Mouse (Mus musculus): ENCODE data around the gene Ube2l6. TPM values are rescaled to one million over a fixed set of nuclear protein-coding genes. Genes with fewer than 3 reads are reported as not detected.

The Ube2l6 gene
- polyA plus RNA-seq, 1 experiment, result 4.5 TPM

DNA sequence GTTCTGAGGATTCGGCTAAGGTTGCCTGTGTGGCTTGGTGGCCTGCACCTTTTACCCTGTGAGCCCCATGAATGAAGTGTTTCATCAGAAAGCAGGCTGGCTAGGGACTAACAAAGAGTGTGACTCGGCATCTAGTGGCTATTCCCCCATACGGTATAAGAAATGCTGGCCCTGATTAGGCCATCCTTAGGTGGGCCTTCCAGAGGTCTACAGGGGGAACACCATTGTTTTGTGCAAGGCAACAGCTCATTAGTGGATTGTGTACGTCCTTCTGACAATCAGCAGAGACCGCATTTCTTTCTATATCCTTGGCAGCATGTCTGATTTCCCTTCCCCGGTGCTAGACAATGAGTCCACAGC, 11.9 kb downstream of the Ube2l6 start:
- no peak overlapping the region for H3K4me3 ChIP-seq (ENCODE audit: insufficient read depth, low read depth, low read length)
- H3K27ac ChIP-seq (replicated peaks; ENCODE audit: low read depth, low read length), result no peak overlapping the region
- H3K4me1 ChIP-seq (ENCODE audit: control insufficient read depth, insufficient read depth, insufficient read length, low read length), result peaks cover 5% of the 10 kb centered on the region; the same call in 1 of the 2 replicates

DNA sequence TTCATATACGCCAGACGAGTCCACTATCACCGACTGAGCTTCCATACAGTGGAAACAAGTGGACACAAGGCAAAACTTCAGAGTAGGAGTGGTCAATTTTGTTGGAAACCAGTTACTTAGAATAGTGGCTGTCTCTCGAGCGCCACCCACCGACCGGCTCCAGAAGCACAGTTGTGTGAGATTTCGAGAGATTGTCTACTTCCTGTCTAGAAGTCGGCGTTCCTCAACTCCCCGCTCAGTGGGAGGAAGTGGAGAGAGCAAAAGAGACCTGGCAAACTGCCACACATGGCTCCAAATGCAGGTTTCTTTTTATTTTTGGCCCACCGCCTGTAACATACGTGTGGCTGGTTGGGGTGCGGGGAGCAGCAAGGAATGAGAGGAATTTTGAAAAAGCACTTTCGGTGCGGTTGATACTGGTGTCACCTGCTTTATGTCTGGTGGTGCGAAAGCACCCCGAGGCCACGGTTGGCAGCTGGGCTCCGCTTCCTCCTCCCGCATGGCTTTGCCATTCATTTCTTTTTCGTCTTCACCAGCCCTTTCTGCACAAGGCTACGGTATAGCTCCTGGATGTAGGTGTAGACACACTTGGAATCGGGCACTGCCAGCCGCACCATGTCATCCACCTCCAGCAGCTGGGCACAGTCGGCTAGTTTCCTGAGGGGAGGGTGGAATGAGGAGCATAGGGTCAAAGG, 12.4 kb downstream of the Ube2l6 start:
- Histone ChIP-seq H3K27ac (replicated peaks; ENCODE audit: low read depth, low read length) (no peak overlapping the region), H3K4me3 (ENCODE audit: insufficient read depth, low read depth, low read length) (peak overlapping the region; percentile 57), H3K4me1 (ENCODE audit: control insufficient read depth, insufficient read depth, insufficient read length, low read length) (peaks cover 5% of the 10 kb centered on the region; the same call in 1 of the 2 replicates)

DNA sequence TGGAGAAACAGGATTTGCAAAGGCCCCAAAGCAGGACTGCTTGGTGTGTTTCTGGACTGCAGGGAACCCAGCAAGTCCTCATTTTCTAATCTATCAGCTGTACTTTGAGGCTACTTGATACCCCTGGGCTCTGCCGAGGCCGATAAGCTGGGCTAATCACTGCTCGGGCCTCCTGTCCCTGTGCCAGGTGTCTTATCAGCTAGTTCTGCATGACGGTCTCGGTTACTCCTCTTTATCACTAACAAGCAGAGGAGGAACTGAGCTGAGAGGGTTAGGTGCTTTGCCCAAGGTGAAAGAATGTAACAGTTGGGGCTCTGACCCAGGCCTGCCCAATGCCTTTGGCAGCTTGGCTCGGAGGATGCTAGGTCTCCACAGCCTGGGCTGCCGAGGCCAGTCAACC, 13.3 kb downstream of the Ube2l6 start:
- no peak overlapping the region for H3K4me3 ChIP-seq (ENCODE audit: insufficient read depth, low read depth, low read length)
- peaks cover 5% of the 10 kb centered on the region; the same call in 1 of the 2 replicates for H3K4me1 ChIP-seq (ENCODE audit: control insufficient read depth, insufficient read depth, insufficient read length, low read length)
- H3K27ac ChIP-seq (replicated peaks; ENCODE audit: low read depth, low read length), result no peak overlapping the region

DNA sequence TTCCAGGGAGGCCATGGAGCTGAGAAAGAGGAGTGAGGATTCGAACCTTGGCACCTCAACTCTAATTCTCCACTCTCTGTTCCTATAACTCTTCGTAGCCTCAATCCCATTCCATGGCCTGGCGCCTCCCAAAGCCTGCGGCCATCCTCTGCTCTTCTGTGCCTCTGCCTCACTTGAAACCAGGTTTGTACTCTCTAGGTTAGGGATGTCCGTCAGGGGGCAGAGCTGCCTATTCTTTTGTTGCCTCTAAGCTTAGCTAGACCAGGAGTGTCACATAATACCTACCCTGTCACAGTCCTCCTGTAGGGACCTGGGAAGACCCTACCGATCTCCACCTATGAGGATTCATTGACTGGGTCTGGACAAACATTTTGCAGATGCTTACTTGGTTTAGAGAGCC, 14.0 kb downstream of the Ube2l6 start:
- Histone ChIP-seq H3K4me3 (ENCODE audit: insufficient read depth, low read depth, low read length) (no peak overlapping the region), H3K4me1 (ENCODE audit: control insufficient read depth, insufficient read depth, insufficient read length, low read length) (peaks cover 5% of the 10 kb centered on the region; the same call in 1 of the 2 replicates), H3K27ac (replicated peaks; ENCODE audit: low read depth, low read length) (no peak overlapping the region)

DNA sequence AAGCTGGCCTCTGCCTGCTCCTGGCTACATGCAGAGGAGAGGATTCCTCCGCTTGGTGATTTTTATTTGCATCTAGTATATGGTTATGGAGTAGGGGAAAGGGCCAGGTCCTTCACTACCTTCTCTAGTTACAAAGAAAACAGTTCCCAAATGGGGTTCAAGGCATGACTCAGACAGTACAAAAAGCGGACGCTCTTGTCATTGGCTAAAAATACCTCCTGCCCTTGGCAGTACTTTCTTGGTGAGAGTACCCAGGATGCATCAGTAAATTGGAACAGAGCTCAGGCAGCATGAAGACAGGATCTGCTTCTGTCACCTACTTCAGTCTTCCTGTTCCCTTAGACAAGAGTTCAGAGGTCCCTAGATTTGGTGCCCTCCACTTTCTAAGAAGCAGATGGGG, 21.2 kb downstream of the Ube2l6 start:
- no peak overlapping the region for H3K27ac ChIP-seq (replicated peaks; ENCODE audit: low read depth, low read length)
- no peaks in the 10 kb centered on the region for H3K4me1 ChIP-seq (ENCODE audit: control insufficient read depth, insufficient read depth, insufficient read length, low read length)
- H3K4me3 ChIP-seq (ENCODE audit: insufficient read depth, low read depth, low read length), result no peak overlapping the region

DNA sequence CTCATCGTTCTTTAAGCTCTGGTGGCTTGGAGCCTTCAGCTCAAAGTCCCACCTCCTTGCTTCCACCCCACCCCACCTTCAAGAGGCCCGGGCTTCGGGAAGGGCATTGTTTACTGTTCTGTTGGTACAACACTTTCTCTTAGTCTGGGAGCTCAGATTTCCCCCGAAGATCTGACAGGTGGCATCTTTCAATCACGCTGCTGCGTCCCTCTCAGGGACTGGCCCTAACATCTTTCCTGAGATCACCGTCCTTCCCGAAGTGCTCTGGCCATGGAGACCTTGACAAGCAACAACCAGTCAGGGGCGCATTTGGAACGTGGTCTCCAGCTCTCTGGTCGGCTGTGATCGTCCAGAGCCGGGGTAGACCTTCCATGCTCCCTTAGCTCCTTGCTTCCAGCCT, 23.9 kb downstream of the Ube2l6 start, which contains the start of gene Smtnl1:
Gene Smtnl1 (minus strand): TSS at position 101 of the 400 bp plus-strand sequence.
- Histone ChIP-seq H3K4me3 (ENCODE audit: insufficient read depth, low read depth, low read length) (no peak within 1 kb of the TSS), H3K27ac (replicated peaks; ENCODE audit: low read depth, low read length) (no peak within 1 kb of the TSS), H3K4me1 (ENCODE audit: control insufficient read depth, insufficient read depth, insufficient read length, low read length) (no peaks in the 10 kb centered on the region)

DNA sequence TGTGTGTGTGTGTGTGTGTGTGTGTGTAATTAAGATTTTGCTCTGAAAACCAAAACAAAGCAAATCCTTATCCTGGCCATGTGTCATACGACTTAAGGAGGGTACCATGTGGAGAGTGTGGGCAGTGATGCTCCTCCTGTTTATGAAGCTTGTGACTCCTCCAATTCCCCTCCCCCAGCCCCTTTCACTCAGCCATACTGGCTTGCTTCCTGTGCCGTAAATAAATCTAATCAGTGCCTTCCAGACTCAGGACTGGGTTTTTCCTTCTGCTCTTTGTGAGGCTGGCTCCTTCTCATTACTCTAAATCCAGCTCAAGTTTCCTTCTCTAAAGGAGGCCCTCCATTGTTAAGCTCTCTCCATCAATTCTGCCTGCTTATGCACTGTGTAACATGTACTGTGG, 24.6 kb downstream of the Ube2l6 start:
- H3K27ac ChIP-seq (replicated peaks; ENCODE audit: low read depth, low read length), result no peak overlapping the region
- H3K4me1 ChIP-seq (ENCODE audit: control insufficient read depth, insufficient read depth, insufficient read length, low read length), result no peaks in the 10 kb centered on the region
- H3K4me3 ChIP-seq (ENCODE audit: insufficient read depth, low read depth, low read length), result no peak overlapping the region

DNA sequence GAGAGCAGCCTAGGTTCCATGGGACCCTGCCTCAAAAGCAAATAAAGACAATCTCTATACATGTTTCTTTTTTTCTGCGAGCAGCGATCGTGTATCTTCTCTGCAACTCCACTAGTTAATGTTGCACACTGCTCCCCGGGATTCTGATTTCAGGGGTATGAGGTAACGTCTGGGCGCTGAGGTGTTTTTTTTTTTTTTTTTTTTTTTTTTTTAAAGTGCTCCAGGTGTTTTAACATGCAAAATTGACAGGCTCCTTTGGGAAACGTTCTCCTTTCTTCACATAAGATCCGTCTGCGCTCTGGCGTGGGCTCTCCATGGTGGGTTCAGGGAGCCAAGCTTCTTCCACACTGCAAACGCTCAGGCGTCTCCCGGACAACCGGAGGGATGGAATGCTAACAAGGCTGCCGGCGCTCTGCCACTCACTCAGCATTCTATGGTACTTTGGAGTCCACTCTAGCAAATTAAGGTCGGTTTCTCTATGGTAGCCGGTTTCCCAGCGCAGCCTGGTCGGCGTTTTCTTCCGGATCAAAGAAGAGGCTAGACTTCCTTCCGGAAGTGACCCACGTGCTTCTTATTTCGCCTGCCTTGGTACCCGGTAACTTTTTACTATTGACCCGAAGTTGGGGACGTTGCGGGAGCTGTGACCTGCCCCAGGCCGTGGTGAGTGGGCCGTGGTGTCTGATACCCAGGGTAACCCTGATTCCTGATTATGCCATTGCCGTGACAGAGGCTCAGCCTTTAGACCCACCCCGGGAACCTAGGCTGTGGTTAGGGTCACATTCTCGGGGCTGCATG, 28.1 kb downstream of the Ube2l6 start, which contains the start of gene Timm10:
Gene Timm10 (plus strand): TSS at position 510 of the 795 bp plus-strand sequence.
- Histone ChIP-seq H3K4me3 (ENCODE audit: insufficient read depth, low read depth, low read length) (peak within 1 kb of the TSS; percentile 87), H3K27ac (replicated peaks; ENCODE audit: low read depth, low read length) (peak within 1 kb of the TSS; percentile 87), H3K4me1 (ENCODE audit: control insufficient read depth, insufficient read depth, insufficient read length, low read length) (no peaks in the 10 kb centered on the region)

DNA sequence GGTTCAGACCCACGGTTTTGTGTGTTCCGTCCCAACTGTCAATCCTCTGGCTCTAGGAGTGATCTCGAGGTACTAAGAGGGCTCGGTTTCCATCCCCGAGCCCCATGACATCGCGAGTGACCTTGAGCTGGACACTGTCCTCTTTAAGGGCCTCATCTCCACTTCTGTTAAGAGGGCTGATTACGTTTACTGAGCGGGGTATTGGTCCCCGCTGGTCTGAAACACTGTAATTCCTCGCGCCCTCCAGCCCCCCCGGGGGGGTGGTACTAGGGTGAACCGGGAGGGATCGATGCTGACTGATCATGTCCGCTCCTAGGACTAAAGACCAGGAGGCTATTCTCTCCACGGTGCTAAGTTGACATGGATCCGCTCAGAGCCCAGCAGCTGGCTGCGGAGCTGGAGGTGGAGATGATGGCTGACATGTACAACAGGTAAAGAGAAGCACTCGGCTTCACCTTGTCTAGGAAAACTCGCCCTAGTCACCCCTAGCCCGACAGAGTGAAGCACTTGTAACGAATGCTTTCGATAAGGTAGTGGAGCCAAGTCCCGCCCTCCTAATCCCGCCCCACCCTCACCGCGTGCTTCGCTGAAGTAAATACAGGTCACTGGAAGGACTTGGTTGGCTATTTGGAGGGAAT, 28.8 kb downstream of the Ube2l6 start:
- peak overlapping the region; percentile 87 for H3K27ac ChIP-seq (replicated peaks; ENCODE audit: low read depth, low read length)
- H3K4me3 ChIP-seq (ENCODE audit: insufficient read depth, low read depth, low read length), result peak overlapping the region; percentile 87
- H3K4me1 ChIP-seq (ENCODE audit: control insufficient read depth, insufficient read depth, insufficient read length, low read length), result no peaks in the 10 kb centered on the region

DNA sequence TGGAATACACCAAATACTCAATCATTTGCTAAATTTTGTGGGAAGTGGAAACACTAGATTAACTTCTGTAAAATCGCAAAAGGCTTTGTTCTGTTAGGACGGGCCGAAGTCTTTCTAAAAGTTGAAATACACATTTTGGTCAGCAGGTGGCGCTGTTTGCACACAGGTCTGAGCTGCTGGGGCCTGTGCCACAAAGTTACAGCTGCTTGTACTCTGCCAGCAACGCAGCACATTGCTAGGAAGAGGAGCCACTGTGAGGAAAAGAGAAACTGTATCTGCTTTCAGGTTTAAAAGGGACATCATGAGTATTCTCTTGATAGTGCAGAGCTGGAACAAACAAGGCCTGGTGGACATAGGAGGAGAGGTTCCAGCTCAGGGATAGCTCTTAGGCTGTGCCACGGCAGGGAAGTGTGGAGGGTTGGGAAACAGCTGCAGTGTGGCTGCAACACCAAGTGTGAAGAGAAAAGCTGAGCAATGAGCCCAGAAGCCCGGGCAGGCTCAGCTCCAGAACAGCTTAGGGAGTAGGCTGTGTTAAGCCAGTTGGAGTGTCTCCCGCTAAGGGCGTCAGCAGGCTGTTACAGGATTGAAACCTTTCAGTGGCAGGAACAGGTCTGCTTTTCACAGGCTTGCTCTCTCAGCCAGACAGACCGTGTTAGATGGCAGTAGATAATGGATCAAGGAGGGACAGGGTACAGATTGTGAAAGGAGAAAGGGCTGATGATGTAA, 33.2 kb downstream of the Ube2l6 start:
- no peaks in the 10 kb centered on the region for H3K4me1 ChIP-seq (ENCODE audit: control insufficient read depth, insufficient read depth, insufficient read length, low read length)
- H3K27ac ChIP-seq (replicated peaks; ENCODE audit: low read depth, low read length), result no peak overlapping the region
- H3K4me3 ChIP-seq (ENCODE audit: insufficient read depth, low read depth, low read length), result no peak overlapping the region

DNA sequence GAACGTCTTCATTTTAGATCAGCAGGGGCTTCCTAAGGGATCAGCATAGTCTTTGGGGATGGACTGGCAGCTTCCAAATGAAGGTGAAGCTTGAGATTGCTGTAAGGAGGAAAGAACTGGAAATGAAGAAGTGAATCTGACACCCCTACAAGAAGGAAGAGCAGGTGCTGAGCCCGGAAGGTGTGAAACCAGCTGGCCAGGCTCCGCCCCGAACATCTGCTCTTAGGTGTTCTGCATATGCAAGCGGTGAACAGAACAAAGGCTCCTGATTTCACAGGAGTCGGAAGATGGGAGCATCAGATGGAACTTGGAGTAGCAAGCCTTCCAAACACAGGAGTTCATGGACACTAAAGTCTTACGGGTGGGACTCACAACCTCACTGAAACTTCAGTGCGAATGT, 38.5 kb downstream of the Ube2l6 start:
- Histone ChIP-seq H3K27ac (replicated peaks; ENCODE audit: low read depth, low read length) (no peak overlapping the region), H3K4me1 (ENCODE audit: control insufficient read depth, insufficient read depth, insufficient read length, low read length) (0 out of 2 replicates have a peak, but pooled peaks cover 3% of the 10 kb centered on the region), H3K4me3 (ENCODE audit: insufficient read depth, low read depth, low read length) (no peak overlapping the region)

DNA sequence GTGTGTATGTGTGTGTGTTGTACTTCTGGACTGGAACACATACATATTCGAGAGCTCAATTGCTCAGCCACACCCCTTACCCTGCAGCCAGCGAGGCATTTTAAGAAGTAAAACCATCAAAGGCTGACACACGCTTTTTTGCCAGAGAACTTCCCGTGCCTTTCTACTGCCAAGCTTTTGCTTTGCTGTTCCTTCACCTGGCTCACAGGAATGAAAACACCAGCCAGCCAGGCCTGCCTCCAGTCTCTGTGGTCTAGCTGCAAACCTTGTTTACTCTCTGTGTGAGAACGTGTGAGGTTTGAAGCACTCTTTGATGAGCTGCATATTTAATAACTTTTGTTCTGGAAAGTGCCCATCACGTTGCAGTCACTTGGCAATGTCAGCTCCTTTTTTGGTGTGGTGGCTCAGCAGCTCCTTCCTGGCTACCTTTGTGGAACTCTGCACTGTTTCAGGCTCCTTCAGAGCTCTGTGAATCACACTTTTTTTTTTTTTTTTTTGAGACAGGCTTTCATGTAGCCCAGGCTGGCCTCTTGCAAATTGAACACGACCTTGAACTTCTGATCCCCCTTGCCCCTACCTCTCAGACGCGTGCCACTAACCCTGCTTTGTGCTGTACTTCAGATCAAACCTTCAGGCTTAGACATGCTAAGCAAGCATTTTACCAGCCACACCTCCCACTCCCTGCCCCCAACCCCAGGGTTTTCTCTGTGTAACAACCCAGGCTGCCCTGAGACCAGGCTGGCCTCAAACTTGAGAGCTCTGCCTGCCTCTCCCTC, 39.4 kb downstream of the Ube2l6 start:
- Histone ChIP-seq H3K4me1 (ENCODE audit: control insufficient read depth, insufficient read depth, insufficient read length, low read length) (0 out of 2 replicates have a peak, but pooled peaks cover 3% of the 10 kb centered on the region), H3K27ac (replicated peaks; ENCODE audit: low read depth, low read length) (no peak overlapping the region), H3K4me3 (ENCODE audit: insufficient read depth, low read depth, low read length) (no peak overlapping the region)

DNA sequence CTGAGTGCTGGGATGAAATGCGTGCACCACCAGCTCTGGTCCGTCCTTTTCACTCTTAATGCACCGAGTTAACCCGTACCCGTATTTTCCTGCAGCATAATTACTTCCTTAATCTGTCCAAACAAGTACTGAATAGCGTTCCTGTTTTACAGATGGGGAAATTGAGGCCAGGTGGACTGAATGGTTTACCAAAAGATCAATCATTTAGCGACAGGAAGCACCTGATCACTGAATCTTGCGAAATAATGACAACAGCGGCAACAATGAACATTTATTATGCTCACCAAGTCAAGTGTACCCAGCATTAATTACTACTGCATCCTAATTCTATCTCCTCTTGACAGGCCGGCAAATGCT, 39.9 kb downstream of the Ube2l6 start, which contains the start of gene Slc43a1:
Gene Slc43a1 (plus strand): TSS at position 258 of the 357 bp plus-strand sequence.
- Histone ChIP-seq H3K27ac (replicated peaks; ENCODE audit: low read depth, low read length) (no peak within 1 kb of the TSS), H3K4me1 (ENCODE audit: control insufficient read depth, insufficient read depth, insufficient read length, low read length) (0 out of 2 replicates have a peak, but pooled peaks cover 3% of the 10 kb centered on the region), H3K4me3 (ENCODE audit: insufficient read depth, low read depth, low read length) (peak within 1 kb of the TSS; percentile 65)
